Mouse (Mus musculus): Measurements from ENCODE around the gene Ncor1. TPM values are rescaled to one million over a fixed set of nuclear protein-coding genes. Genes with fewer than 3 reads are reported as not detected.

The Ncor1 gene
- total RNA-seq, 2 experiments from 2014 or later = 133 to 139 TPM

DNA sequence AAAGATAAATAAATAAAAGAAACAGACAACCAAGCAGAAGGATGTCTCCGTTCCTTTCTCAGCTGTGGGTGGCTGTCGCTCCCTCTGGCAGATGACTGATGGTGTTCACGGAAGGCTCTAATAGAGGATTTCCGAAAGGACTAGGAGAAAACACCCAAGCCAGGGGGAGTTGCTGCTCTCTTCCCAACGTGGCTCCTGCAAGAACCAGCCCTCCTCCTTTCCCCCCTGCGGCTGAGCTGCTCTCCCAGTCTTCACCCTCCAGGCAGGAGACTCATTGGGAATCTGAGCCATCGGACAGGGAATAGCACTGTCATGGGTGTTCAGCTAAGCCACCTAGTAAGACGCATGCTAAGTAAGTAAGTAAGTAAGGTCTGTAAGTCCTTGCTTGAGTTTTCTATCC lies 181.3 kb downstream of the Ncor1 start:
- H3K27ac ChIP-seq = no peak overlapping the region
- H3K4me3 ChIP-seq = no peak overlapping the region
- intact Hi-C loops (cut with DNase I) = no loop called here
- no peak for TF ChIP-seq CTCF (IDR thresholded peaks at IDR 0.05)
- DNase-seq = no peak

DNA sequence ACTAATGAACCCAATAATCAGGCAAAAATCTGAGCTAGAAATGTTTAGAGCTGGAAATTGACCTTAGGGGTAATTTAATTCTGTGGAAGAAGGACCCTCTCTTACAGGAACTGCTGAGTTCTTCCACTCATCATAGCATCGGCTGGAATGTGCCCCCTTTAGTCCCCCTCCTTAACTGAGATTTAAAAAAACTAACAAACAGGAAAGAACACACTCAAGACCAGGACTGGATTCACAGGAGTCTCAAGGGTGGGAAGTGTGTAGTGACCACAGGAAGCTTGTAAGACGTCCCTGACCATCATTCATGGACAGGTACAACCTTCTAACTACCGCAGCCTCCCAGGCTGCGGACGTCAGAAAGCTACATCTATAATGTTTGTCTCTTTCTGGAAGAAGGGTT lies 187.5 kb downstream of the Ncor1 start:
- H3K27ac ChIP-seq = no peak overlapping the region

DNA sequence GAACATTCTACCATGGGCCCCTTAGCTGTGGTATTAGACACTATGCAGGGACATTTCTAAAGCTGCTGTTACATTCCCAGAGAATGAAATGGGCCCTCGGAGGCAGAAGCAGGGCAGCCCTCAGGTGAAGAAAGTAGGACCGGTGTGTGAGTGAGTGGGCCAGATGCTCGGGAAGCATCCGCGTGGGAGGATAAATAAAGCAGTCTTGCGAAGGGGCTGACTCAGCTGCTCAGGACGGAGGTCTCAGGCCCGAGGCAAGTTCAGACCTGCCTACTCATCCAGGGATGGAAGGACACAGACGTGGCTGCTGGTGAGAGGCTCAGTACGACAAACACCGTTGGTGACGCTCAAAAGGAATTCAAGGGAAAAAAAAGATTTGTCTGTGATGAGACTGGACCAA lies 189.2 kb downstream of the Ncor1 start:
- intact Hi-C loops (cut with DNase I) = no loop called here
- no peak overlapping the region for H3K4me3 ChIP-seq
- no peak for TF ChIP-seq CTCF (IDR thresholded peaks at IDR 0.05)

More for the DNA sequence above, 187.5 kb downstream of the Ncor1 start:
- TF ChIP-seq CTCF (IDR thresholded peaks at IDR 0.05) = no peak
- H3K4me3 ChIP-seq = no peak overlapping the region
- DNase-seq = no peak
- intact Hi-C loops (cut with DNase I) = no loop called here

DNA sequence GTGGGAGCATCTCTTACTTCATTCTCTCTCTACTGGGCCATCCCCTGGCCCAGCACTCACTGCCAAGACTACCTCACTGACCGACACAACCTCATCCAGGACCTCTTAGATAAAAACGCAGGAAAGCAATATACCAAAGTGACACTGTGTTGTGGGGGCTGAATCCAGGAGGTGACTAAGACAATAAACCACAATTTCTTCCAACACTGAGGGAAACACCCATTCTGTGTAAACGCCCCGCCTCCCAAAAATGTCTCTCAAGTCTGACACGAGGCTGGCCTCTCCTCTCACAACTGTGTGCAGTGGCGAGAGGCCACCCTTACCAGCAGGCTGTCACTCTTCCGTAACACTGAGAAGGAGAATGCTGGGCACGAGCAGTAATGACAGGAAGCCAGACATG lies 190.0 kb downstream of the Ncor1 start:
- Histone ChIP-seq H3K27ac (no peak overlapping the region), H3K4me3 (no peak overlapping the region)
- no peak for TF ChIP-seq CTCF (IDR thresholded peaks at IDR 0.05)
- peak; percentile 1 for DNase-seq
- intact Hi-C loops (cut with DNase I) = no loop called here

More for the DNA sequence above, 189.2 kb downstream of the Ncor1 start:
- H3K27ac ChIP-seq = no peak overlapping the region
- peak; percentile 7 for DNase-seq

DNA sequence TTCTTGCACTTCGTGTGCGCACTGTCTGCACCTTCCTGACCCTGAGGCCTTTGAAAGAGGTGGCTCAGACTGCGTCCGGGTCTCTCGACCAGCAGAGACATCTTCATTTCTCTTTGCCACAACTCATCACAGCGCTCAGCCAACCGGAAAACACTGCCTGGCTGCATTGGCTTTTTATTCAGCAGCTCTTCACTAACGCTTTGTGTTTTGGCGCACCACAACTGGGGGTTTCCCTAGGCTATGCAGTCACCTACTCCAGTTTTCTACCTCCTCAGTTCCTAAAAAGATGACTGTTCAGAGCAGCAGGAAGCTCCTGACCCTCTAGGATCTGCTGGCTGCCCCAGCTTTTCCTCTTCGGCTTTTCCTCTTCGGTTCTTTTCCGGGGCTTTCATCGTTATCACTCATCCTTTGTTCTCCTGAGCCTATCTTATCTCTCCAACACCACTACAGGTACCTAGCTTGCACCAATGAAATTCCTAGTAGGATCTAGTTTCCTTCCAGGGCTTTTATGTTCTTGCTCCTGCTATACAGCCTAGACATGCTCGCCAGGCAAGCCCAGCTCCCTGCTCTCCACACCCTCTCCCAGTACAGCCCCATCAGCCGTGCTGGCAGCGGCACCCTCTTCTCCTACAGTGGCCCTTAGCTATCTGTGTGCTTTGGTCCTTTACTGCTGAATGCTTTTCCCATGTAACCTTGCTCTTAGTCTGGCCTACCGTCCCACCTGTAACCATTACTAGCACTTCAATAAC lies 191.7 kb downstream of the Ncor1 start:
- Histone ChIP-seq H3K4me3 (no peak overlapping the region), H3K27ac (no peak overlapping the region)
- no peak for DNase-seq
- no peak for TF ChIP-seq CTCF (IDR thresholded peaks at IDR 0.05)
- intact Hi-C loops (cut with DNase I) = no loop called here

Other genes starting within 250 kb of the Ncor1 start
- under 1 TPM; 0.26 to 0.95 TPM for gene Adora2b, start 209.6 kb downstream of the Ncor1 start, total RNA-seq (2021)
- 10 to 100 TPM; 33.5 to 40.6 TPM for gene Zswim7, start 177.2 kb downstream of the Ncor1 start, total RNA-seq (2021)
- 10 to 100 TPM; 37.4 to 50.1 TPM for gene Ttc19, start 177.1 kb downstream of the Ncor1 start, total RNA-seq (2021)
- 1 to 10 TPM; 2.2 to 2.6 TPM for gene Pigl, start 81 bp downstream of the Ncor1 start, total RNA-seq (2021)
- gene Cenpv, start 80.7 kb upstream of the Ncor1 start, total RNA-seq (2021) = 10 to 100 TPM; 19.2 to 24.3 TPM
- gene Ubb, start 92.6 kb upstream of the Ncor1 start, total RNA-seq (2021) = 100 to 1,000 TPM; 776 to 989 TPM
- gene Trpv2, start 115.9 kb upstream of the Ncor1 start, total RNA-seq (2021) = 1 to 10 TPM in 1 of 2 experiments, under 1 TPM in 1; 0.89 to 1.1 TPM
- gene Lrrc75a, start 190.0 kb upstream of the Ncor1 start, total RNA-seq (2021) = 1 to 10 TPM; 3.2 to 5.6 TPM
- gene Mmgt2, start 190.1 kb upstream of the Ncor1 start, total RNA-seq (2021) = 1 to 10 TPM; 2.9 to 3.5 TPM

Measured in gastrocnemius, adult 2 months (tissue).